Mouse (Mus musculus) heart, postnatal 0 days (tissue): Measurements from ENCODE around the gene Synpr.

Experiments
- CTCF ChIP-seq: IDR thresholded peaks from 2 replicates; pipeline ENCODE4 v1.5.1; 2016; ENCODE audit warnings: antibody characterized with exemption, control low read depth, low read depth
- EP300 ChIP-seq: IDR thresholded peaks from 2 replicates; pipeline ENCODE4 v1.6.1; 2016; ENCODE audit warnings: antibody characterized with exemption, low read depth

DNA sequence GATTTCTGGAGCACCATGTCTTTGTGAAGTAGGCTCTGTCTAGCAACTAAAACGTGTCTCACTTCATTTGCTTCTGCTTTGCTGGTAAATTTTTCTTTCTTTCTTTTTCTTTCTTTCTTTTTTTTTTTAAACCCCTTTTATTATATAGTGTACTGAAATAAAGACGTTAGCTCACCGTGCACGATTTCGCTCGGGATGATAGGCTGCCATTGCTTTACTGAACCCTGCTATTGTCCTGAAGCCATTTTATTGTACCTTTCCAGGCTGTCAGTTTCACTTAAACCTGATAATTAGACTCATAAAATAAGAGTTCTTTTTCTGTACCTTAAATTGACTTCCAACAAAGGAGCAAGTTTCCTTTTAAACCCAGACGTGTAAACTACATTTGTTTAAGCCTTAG is 104.5 kb downstream of the Synpr start:
- no peak for TF ChIP-seq CTCF
- TF ChIP-seq EP300: no peak
